Comparison of ENCODE assay signal across 3 mouse cellular contexts in the genomic region with DNA sequence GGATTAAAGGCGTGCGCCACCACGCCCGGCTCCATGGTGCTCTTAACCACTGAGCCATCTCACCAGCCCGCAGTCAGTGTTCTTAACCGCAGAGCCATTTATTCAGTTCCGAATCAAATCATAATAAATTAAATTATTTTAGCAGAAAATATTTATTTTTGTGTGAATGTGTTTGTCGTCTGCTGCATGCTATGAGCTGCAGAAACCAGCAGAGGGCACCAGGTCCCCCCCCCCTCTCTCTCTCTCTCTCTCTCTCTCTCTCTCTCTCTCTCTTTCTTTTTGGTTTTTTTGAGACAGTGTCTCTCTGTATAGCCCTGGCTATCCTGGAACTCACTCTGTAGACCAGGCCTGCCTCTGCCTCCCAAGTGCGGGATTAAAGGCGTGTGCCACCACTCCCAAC. TPM values are rescaled to one million over a fixed set of nuclear protein-coding genes. Genes with fewer than 3 reads are reported as not detected.
"Had no signal": no experiment of that assay in that cellular context is flagged by ENCODE, and none has a peak within 500 bp of the region (broad histone marks: within the 10 kb centered on the region; RNA-seq: fewer than 3 reads in every experiment).

No protein-coding gene starts in this region.

RNA-seq across cellular contexts. Expression of a gene that starts 51.6 kb away (rescaled TPM):
- total RNA-seq: megakaryocyte, adult 5-6 weeks; monocyte, adult 5-6 weeks had no signal
- polyA plus RNA-seq: spleen, adult 2 months had no signal
